Mouse (Mus musculus) liver, embryonic 11.5 days (tissue): ENCODE results near the gene Sele. TPM values are rescaled to one million over a fixed set of nuclear protein-coding genes. Genes with fewer than 3 reads are reported as not detected.

Experiments used
- ATAC-seq: fragments of 200-750 bp; cut with Nextera tagmentation; replicated peaks from 2 replicates; pipeline ENCODE4 v1.8.0; 2017; ENCODE audit warnings: moderate number of reproducible peaks, mild to moderate bottlenecking, moderate TSS enrichment, moderate library complexity; ENCODE audit not compliant: low FRiP score
- DNase-seq: peaks from one replicate; pipeline ENCODE4 v3.0.0-alpha.2; 2017; ENCODE audit warnings: low spot score
- H3K27ac ChIP-seq: fragments of 300-500 bp; sonication (generic); 2 replicates; pipeline ENCODE4 v1.5.1; 2014; ENCODE audit warnings: mild to moderate bottlenecking, low read depth, low read length, control low read depth
- H3K27me3 ChIP-seq: fragments of 300-500 bp; sonication (generic); replicated peaks from 2 replicates; pipeline ENCODE4 v1.6.1; 2014; ENCODE audit warnings: low read length, mixed read lengths; ENCODE audit not compliant: control insufficient read depth, insufficient read depth
- H3K36me3 ChIP-seq: fragments of 300-500 bp; sonication (generic); 2 replicates; pipeline ENCODE4 v1.6.1; 2014; ENCODE audit warnings: mild to moderate bottlenecking, low read length, moderate library complexity, mixed read lengths; ENCODE audit not compliant: control insufficient read depth, insufficient read depth
- H3K4me1 ChIP-seq: fragments of 300-500 bp; sonication (generic); replicated peaks from 2 replicates; pipeline ENCODE4 v1.6.1; 2014; ENCODE audit warnings: low read length, mixed read lengths; ENCODE audit not compliant: control insufficient read depth, insufficient read depth
- H3K4me2 ChIP-seq: fragments of 300-500 bp; sonication (generic); 2 replicates; pipeline ENCODE4 v1.6.1; 2014; ENCODE audit warnings: mild to moderate bottlenecking, control low read depth, moderate library complexity
- H3K4me3 ChIP-seq: fragments of 300-500 bp; sonication (generic); 2 replicates; pipeline ENCODE4 v1.5.1; 2014; ENCODE audit warnings: low read depth, low read length, control low read depth
- H3K9ac ChIP-seq: fragments of 300-500 bp; sonication (generic); 2 replicates; pipeline ENCODE4 v1.6.1; 2014; ENCODE audit warnings: low read depth, low read length, control low read depth
- H3K9me3 ChIP-seq: fragments of 300-500 bp; sonication (generic); 2 replicates; pipeline ENCODE4 v1.6.1; 2016; ENCODE audit warnings: low read length, inconsistent platforms, mixed read lengths; ENCODE audit not compliant: control insufficient read depth
- WGBS: fragments of 180-500 bp; shearing (Covaris S2); extraction: QIAGEN DNeasy Blood & Tissue Kit; methylation state at CpG from one replicate; pipeline ENCODE4 v1.1.7; 2014; 5-methylcytosine and 5-hydroxymethylcytosine counted together
- polyA plus RNA-seq: library from polyadenylated mRNA; unstranded; fragments of >200 nt; fragmentation: Nextera tagmentation; extraction: Ambion mirVana; gene quantifications from 2 replicates; pipeline ENCODE4 v1.2.1, GENCODE M21; 2014

The Sele gene
- polyA plus RNA-seq, 1 experiment from 2014 or later: 0.10 TPM

DNA sequence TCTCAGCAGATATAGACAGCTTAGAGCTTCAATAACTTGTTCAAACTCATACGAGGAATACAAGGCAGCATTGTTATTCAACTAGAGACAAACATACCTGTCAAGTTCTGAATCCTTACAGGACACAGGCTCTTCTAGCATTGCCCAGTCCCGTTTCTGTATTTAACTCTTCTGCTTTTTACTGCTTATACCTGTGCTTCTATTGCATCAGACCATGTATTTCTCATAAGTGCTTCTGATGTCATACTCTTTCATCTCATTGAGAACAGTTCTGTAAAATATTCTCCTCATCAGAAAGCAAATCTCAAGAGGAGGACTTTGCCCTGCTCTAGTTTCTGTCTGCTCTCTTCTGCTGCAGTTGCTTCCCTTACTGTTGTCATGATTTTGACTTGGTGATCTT, 49.9 kb downstream of the Sele start:
- no peaks in the 10 kb centered on the region for H3K36me3 ChIP-seq
- H3K9me3 ChIP-seq: no peaks in the 10 kb centered on the region
- ATAC-seq (no peak), DNase-seq (no peak)
- H3K9ac ChIP-seq: no peak overlapping the region
- H3K27me3 ChIP-seq: no peaks in the 10 kb centered on the region
- 80% methylated on average over 2 of the region's 2 CpGs for WGBS
- H3K4me2 ChIP-seq: no peak overlapping the region
- H3K4me3 ChIP-seq: no peak overlapping the region
- H3K27ac ChIP-seq: no peak overlapping the region
- H3K4me1 ChIP-seq: no peaks in the 10 kb centered on the region

DNA sequence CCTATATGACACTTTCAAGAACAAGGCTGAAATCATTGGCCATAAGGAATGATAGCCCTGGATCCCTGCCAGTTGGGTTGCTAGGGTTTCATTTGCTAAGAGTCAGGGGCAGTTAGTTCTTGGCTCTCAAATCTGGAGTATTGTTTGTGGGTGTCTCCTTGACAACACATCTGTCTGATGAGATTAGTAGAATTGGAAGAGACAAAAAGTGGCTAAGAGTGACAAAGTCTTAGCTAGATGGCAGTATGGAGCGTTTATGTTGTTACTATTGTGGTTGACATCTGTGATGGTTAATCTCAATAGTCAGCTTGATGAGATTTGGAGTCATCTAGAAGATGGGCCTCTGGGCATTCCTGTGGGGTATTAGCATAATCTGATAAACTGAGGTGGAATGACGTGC, 50.3 kb downstream of the Sele start:
- no peaks in the 10 kb centered on the region for H3K27me3 ChIP-seq
- H3K4me1 ChIP-seq: no peaks in the 10 kb centered on the region
- DNase-seq (no peak), ATAC-seq (no peak)
- 59% methylated on average over 2 of the region's 2 CpGs for WGBS
- no peak overlapping the region for H3K27ac ChIP-seq
- no peaks in the 10 kb centered on the region for H3K9me3 ChIP-seq
- no peak overlapping the region for H3K4me3 ChIP-seq
- no peak overlapping the region for H3K4me2 ChIP-seq
- H3K9ac ChIP-seq: no peak overlapping the region
- no peaks in the 10 kb centered on the region for H3K36me3 ChIP-seq

Other genes with a start within 250 kb of the Sele start
- 24.5 and 25.6 TPM in 2 replicates for gene Scyl3, start 119.1 kb upstream of the Sele start, polyA plus RNA-seq
- gene BC055324, start 53.4 kb upstream of the Sele start, polyA plus RNA-seq: 26.0 and 28.2 TPM in 2 replicates
- 11.4 and 12.1 TPM in 2 replicates for gene Mettl18, start 53.3 kb upstream of the Sele start, polyA plus RNA-seq
- gene Sell, start 13.7 kb downstream of the Sele start, polyA plus RNA-seq: 1.1 and 1.5 TPM in 2 replicates
- gene Selp, start 67.0 kb downstream of the Sele start, polyA plus RNA-seq: 0.78 and 0.79 TPM in 2 replicates
- 6.5 and 8.1 TPM in 2 replicates for gene F5, start 103.6 kb downstream of the Sele start, polyA plus RNA-seq
- gene Slc19a2, start 200.8 kb downstream of the Sele start, polyA plus RNA-seq: 26.6 and 31.0 TPM in 2 replicates
- gene Ccdc181, start 227.4 kb downstream of the Sele start, polyA plus RNA-seq: 7.1 and 9.4 TPM in 2 replicates